Mouse (Mus musculus) megakaryocyte, embryonic 14.5 days (primary cell): ENCODE measurements at regions not wholly inside any gene's neighbourhood (a gene's known extent, or its start where the extent isn't known, plus 50 kb on each side); places are given as distances from the start of the nearest gene placed in this dataset.

ENCODE experiments used
- FLI1 ChIP-seq: IDR thresholded peaks from 2 replicates; pipeline ENCODE4 v1.6.1; 2012; ENCODE audit warnings: low read length, inconsistent platforms, mixed read lengths
- GATA1 ChIP-seq: IDR thresholded peaks from 3 replicates; pipeline ENCODE4 v1.6.1; 2012; ENCODE audit warnings: mixed read lengths, low read length, inconsistent platforms, borderline replicate concordance

DNA sequence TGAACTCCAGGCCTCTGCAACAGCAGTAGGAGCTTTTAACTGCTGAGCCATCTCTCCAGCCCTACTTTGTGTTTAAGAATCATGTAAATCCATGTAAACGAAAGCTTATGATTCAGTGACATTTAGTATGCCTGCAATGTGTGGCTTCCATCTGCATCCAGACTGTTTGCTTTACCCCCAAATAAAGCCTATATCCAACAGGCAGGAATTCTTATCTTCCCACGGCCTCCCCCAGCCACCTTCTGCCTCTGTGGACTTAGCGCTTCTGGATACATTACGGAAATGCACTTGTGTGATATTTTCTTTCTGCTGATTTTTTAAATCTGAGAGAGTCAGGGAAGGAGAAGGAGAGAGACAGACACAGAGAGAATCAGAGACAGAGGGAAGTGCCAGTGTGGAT, 189.2 kb upstream of the Cxcr4 start:
- TF ChIP-seq GATA1 = no peak
- TF ChIP-seq FLI1 = no peak
